Mouse (Mus musculus): ENCODE results near the gene Skap1. TPM values are rescaled to one million over a fixed set of nuclear protein-coding genes. Genes with fewer than 3 reads are reported as not detected.
A peak's percentile ranks its signal among the peaks of the same experiment; 100 is the strongest.

Gene Skap1
- polyA plus RNA-seq, 1 experiment from 2014 or later = 1.4 TPM

DNA sequence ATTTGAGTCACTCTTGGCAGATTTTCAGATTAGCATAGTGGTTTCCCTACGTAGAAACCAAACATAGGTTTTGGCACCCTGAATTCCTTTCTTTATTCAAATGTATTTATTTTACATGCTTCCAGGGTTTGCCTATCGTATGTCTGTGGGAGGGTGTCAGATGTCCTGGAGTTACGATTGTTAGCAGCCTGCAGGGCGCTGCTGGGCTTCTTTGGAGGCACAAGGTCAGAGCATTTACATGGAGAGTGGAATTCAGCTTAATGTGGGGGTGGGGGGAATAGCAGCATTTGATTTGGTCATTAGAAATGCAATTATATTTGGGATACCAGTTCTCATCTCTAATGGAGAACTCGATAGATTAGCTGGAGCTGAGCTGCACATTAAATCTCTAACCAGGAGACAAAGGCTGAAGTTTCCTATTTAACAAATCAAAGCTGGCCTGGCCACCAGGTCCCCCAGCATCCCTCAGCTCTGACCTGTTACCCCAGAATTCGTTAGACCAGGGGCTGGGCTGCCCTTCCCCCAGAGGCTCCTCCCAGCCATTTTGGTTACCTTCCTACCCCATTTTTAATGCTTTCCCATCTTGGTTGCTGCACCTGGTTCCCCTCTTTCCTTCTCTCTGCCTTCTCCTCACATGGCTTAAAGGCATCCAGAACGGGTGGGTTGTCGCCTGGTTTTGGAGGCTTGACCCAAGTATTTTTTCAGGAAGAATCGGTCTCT, 322.5 kb downstream of the Skap1 start:
- WGBS = 32% methylated on average over 9 of the region's 9 CpGs
- no peak overlapping the region for H3K9ac ChIP-seq (ENCODE audit: low read length)
- H3K4me1 ChIP-seq (ENCODE audit: control insufficient read depth, insufficient read depth, low read length) = peaks cover 13% of the 10 kb centered on the region
- H3K36me3 ChIP-seq (ENCODE audit: control insufficient read depth, insufficient read depth, low read length) = no peaks in the 10 kb centered on the region
- no peaks in the 10 kb centered on the region for H3K27me3 ChIP-seq (ENCODE audit: control insufficient read depth, insufficient read depth, low read length)
- ATAC-seq (ENCODE audit: insufficient read depth, low FRiP score) = no peak
- no peak overlapping the region for H3K4me2 ChIP-seq (ENCODE audit: low read depth, low read length)
- no peak overlapping the region for H3K4me3 ChIP-seq (replicated peaks; ENCODE audit: low read length)
- H3K9me3 ChIP-seq (replicated peaks; ENCODE audit: control insufficient read depth, low read length) = no peaks in the 10 kb centered on the region
- H3K27ac ChIP-seq (ENCODE audit: low read length) = no peak overlapping the region

- H3K4me1 ChIP-seq (ENCODE audit: control insufficient read depth, insufficient read depth, low read length) = peaks cover 13% of the 10 kb centered on the region
- H3K27me3 ChIP-seq (ENCODE audit: control insufficient read depth, insufficient read depth, low read length) = no peaks in the 10 kb centered on the region
- H3K27ac ChIP-seq (ENCODE audit: low read length) = peak within 1 kb of the TSS; percentile 98
- H3K9me3 ChIP-seq (replicated peaks; ENCODE audit: control insufficient read depth, low read length) = no peaks in the 10 kb centered on the region
- peak within 1 kb of the TSS; percentile 81 for H3K4me2 ChIP-seq (ENCODE audit: low read depth, low read length)
- peak; percentile 98 for ATAC-seq (ENCODE audit: insufficient read depth, low FRiP score)
- H3K4me3 ChIP-seq (replicated peaks; ENCODE audit: low read length) = peak within 1 kb of the TSS; percentile 92
- no peaks in the 10 kb centered on the region for H3K36me3 ChIP-seq (ENCODE audit: control insufficient read depth, insufficient read depth, low read length)
- WGBS = under 1% methylated on average over 93 of the region's 93 CpGs
- peak within 1 kb of the TSS; percentile 96 for H3K9ac ChIP-seq (ENCODE audit: low read length)
Observed at GRCm38 (mm10) chr11:96788871-96789795, 324.7 kb downstream of the Skap1 start, which contains the start of gene Cbx1. Gene Cbx1 (plus strand): TSS chr11:96789127.

- peak overlapping the region; percentile 98; the same call in 1 of the 2 replicates for H3K27ac ChIP-seq (ENCODE audit: low read length)
- ATAC-seq (ENCODE audit: insufficient read depth, low FRiP score) = no peak
- H3K4me1 ChIP-seq (ENCODE audit: control insufficient read depth, insufficient read depth, low read length) = peaks cover 13% of the 10 kb centered on the region
- H3K9ac ChIP-seq (ENCODE audit: low read length) = peak overlapping the region; percentile 96
- peak overlapping the region; percentile 92 for H3K4me3 ChIP-seq (replicated peaks; ENCODE audit: low read length)
- no peaks in the 10 kb centered on the region for H3K9me3 ChIP-seq (replicated peaks; ENCODE audit: control insufficient read depth, low read length)
- H3K27me3 ChIP-seq (ENCODE audit: control insufficient read depth, insufficient read depth, low read length) = no peaks in the 10 kb centered on the region
- H3K36me3 ChIP-seq (ENCODE audit: control insufficient read depth, insufficient read depth, low read length) = no peaks in the 10 kb centered on the region
- H3K4me2 ChIP-seq (ENCODE audit: low read depth, low read length) = peak overlapping the region; percentile 81
- WGBS = 6% methylated on average over 5 of the region's 5 CpGs
Observed at GRCm38 (mm10) chr11:96789990-96790389, 325.6 kb downstream of the Skap1 start.

DNA sequence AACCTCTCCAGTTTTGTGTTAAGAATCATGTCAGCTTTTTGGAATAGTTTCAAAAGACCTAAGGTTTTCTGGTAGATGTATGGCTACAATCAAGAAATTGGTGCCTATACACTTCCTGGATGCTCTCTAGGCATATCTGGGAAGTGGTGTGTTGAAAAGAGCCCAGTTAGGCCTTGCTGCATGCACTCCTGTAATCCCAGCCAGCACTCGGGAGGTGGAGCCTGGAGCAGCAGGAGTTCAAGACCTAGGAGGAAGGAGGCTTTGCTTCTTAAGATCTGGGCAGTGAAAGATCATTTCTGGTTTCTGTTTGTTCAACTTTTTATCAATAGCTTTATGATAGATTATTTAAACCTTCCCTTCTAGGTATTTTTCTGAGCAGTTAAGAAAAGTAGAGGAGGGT, 326.3 kb downstream of the Skap1 start:
- H3K9ac ChIP-seq (ENCODE audit: low read length) = 0 out of 2 replicates have a peak overlapping the region, but pooled peaks have one; percentile 9
- H3K4me1 ChIP-seq (ENCODE audit: control insufficient read depth, insufficient read depth, low read length) = peaks cover 13% of the 10 kb centered on the region
- WGBS = 7% methylated on average over 1 of the region's 1 CpGs
- H3K36me3 ChIP-seq (ENCODE audit: control insufficient read depth, insufficient read depth, low read length) = no peaks in the 10 kb centered on the region
- ATAC-seq (ENCODE audit: insufficient read depth, low FRiP score) = no peak
- H3K27ac ChIP-seq (ENCODE audit: low read length) = no peak overlapping the region
- no peaks in the 10 kb centered on the region for H3K9me3 ChIP-seq (replicated peaks; ENCODE audit: control insufficient read depth, low read length)
- peak overlapping the region; percentile 92 for H3K4me3 ChIP-seq (replicated peaks; ENCODE audit: low read length)
- H3K27me3 ChIP-seq (ENCODE audit: control insufficient read depth, insufficient read depth, low read length) = no peaks in the 10 kb centered on the region
- H3K4me2 ChIP-seq (ENCODE audit: low read depth, low read length) = peak overlapping the region; percentile 81

DNA sequence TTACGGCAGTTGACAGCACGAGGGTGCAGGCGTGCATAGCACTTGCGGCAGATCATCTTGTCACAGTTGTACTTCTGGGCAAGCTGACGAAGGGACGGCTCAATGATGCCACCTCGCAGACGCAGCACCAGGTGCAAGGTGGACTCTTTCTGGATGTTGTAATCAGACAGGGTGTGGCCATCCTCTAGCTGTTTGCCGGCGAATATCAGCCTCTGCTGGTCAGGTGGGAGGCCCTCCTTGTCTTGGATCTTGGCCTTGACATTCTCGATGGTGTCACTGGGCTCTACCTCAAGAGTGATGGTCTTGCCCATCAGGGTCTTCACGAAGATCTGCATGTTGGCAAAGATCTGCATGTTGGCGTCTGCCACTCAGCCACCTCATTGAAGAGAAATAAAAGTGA, 331.1 kb downstream of the Skap1 start:
- WGBS = 86% methylated on average over 13 of the region's 13 CpGs
- no peak for ATAC-seq (ENCODE audit: insufficient read depth, low FRiP score)

GRCm38 (mm10) chr11:96796081-96796480, 331.7 kb downstream of the Skap1 start:
- H3K4me2 ChIP-seq (ENCODE audit: low read depth, low read length) = no peak overlapping the region
- ATAC-seq (ENCODE audit: insufficient read depth, low FRiP score) = no peak
- 89% methylated on average over 2 of the region's 2 CpGs for WGBS
- H3K27ac ChIP-seq (ENCODE audit: low read length) = no peak overlapping the region
- no peaks in the 10 kb centered on the region for H3K9me3 ChIP-seq (replicated peaks; ENCODE audit: control insufficient read depth, low read length)
- H3K27me3 ChIP-seq (ENCODE audit: control insufficient read depth, insufficient read depth, low read length) = no peaks in the 10 kb centered on the region
- no peak overlapping the region for H3K4me3 ChIP-seq (replicated peaks; ENCODE audit: low read length)
- H3K9ac ChIP-seq (ENCODE audit: low read length) = no peak overlapping the region
- peaks cover 1% of the 10 kb centered on the region for H3K4me1 ChIP-seq (ENCODE audit: control insufficient read depth, insufficient read depth, low read length)
- no peaks in the 10 kb centered on the region for H3K36me3 ChIP-seq (ENCODE audit: control insufficient read depth, insufficient read depth, low read length)

More for the DNA sequence above, 331.1 kb downstream of the Skap1 start:
- Histone ChIP-seq H3K27ac (ENCODE audit: low read length) (no peak overlapping the region), H3K9me3 (replicated peaks; ENCODE audit: control insufficient read depth, low read length) (no peaks in the 10 kb centered on the region), H3K9ac (ENCODE audit: low read length) (no peak overlapping the region), H3K4me2 (ENCODE audit: low read depth, low read length) (no peak overlapping the region), H3K4me3 (replicated peaks; ENCODE audit: low read length) (no peak overlapping the region), H3K4me1 (ENCODE audit: control insufficient read depth, insufficient read depth, low read length) (peaks cover 6% of the 10 kb centered on the region), H3K27me3 (ENCODE audit: control insufficient read depth, insufficient read depth, low read length) (no peaks in the 10 kb centered on the region), H3K36me3 (ENCODE audit: control insufficient read depth, insufficient read depth, low read length) (no peaks in the 10 kb centered on the region)

- Histone ChIP-seq H3K9ac (ENCODE audit: low read length) (no peak overlapping the region), H3K27me3 (ENCODE audit: control insufficient read depth, insufficient read depth, low read length) (no peaks in the 10 kb centered on the region), H3K9me3 (replicated peaks; ENCODE audit: control insufficient read depth, low read length) (no peaks in the 10 kb centered on the region), H3K4me3 (replicated peaks; ENCODE audit: low read length) (no peak overlapping the region), H3K36me3 (ENCODE audit: control insufficient read depth, insufficient read depth, low read length) (no peaks in the 10 kb centered on the region; the same call in 1 of the 2 replicates), H3K27ac (ENCODE audit: low read length) (no peak overlapping the region), H3K4me2 (ENCODE audit: low read depth, low read length) (no peak overlapping the region), H3K4me1 (ENCODE audit: control insufficient read depth, insufficient read depth, low read length) (no peaks in the 10 kb centered on the region; the same call in none of the 2 replicates)
- 74% methylated on average over 1 of the region's 1 CpGs for WGBS
- no peak for ATAC-seq (ENCODE audit: insufficient read depth, low FRiP score)
Observed at GRCm38 (mm10) chr11:96796586-96796985, 332.2 kb downstream of the Skap1 start.

DNA sequence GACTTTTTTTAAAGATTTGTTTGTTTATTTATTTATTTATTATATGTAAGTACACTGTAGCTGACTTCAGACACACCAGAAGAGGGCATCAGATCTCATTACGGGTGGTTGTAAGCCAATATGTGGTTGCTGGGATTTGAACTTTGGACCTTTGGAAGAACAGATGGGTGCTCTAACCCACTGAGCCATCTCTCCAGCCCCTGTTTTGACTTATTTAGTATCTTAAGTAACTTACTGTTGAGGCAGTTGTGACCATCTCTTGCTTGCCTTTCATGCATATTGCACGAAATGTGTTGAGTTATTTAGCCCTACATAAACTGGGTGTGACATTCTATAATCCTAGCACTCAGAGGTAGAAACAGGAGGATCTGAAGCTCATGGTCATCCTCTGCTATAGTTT, 335.1 kb downstream of the Skap1 start:
- peaks cover 10% of the 10 kb centered on the region for H3K36me3 ChIP-seq (ENCODE audit: control insufficient read depth, insufficient read depth, low read length)
- 85% methylated on average over 2 of the region's 2 CpGs for WGBS
- H3K27me3 ChIP-seq (ENCODE audit: control insufficient read depth, insufficient read depth, low read length) = no peaks in the 10 kb centered on the region
- H3K9ac ChIP-seq (ENCODE audit: low read length) = no peak overlapping the region
- H3K27ac ChIP-seq (ENCODE audit: low read length) = no peak overlapping the region
- H3K4me1 ChIP-seq (ENCODE audit: control insufficient read depth, insufficient read depth, low read length) = no peaks in the 10 kb centered on the region
- no peak for ATAC-seq (ENCODE audit: insufficient read depth, low FRiP score)
- no peak overlapping the region for H3K4me2 ChIP-seq (ENCODE audit: low read depth, low read length)
- no peaks in the 10 kb centered on the region for H3K9me3 ChIP-seq (replicated peaks; ENCODE audit: control insufficient read depth, low read length)
- H3K4me3 ChIP-seq (replicated peaks; ENCODE audit: low read length) = no peak overlapping the region

DNA sequence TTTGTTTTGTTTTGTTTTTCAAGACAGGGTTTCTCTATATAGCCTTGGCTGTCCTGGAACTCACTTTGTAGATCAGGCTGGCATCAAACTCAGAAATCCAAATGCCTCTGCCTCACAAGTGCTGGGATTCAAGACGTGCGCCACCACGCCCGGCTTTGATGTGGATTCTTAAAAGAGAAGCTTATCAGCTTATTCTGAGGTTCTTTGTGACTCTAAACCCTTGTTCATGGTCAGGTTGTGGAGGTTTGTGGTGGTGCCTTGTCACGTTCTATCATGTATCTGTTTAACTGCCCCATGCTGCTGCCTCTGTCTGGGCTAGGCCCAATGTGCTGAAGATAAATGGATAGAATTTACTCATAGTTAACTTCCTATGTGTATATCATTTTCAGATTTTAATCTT, 341.2 kb downstream of the Skap1 start:
- H3K27ac ChIP-seq (ENCODE audit: low read length) = no peak overlapping the region
- ATAC-seq (ENCODE audit: insufficient read depth, low FRiP score) = no peak
- no peak overlapping the region for H3K4me2 ChIP-seq (ENCODE audit: low read depth, low read length)
- H3K9ac ChIP-seq (ENCODE audit: low read length) = no peak overlapping the region
- H3K4me1 ChIP-seq (ENCODE audit: control insufficient read depth, insufficient read depth, low read length) = no peaks in the 10 kb centered on the region
- H3K36me3 ChIP-seq (ENCODE audit: control insufficient read depth, insufficient read depth, low read length) = peaks cover 34% of the 10 kb centered on the region
- 87% methylated on average over 5 of the region's 5 CpGs for WGBS
- no peak overlapping the region for H3K4me3 ChIP-seq (replicated peaks; ENCODE audit: low read length)
- no peaks in the 10 kb centered on the region for H3K9me3 ChIP-seq (replicated peaks; ENCODE audit: control insufficient read depth, low read length)
- no peaks in the 10 kb centered on the region for H3K27me3 ChIP-seq (ENCODE audit: control insufficient read depth, insufficient read depth, low read length)

Measured in stomach, embryonic 16.5 days (tissue).